Mouse (Mus musculus): ENCODE measurements around the gene D1Ertd622e.

- TF ChIP-seq CTCF (IDR thresholded peaks at IDR 0.05; ENCODE audit: control insufficient read depth, insufficient read depth, low read length): no peak
- no peak for TF ChIP-seq POLR2A (IDR thresholded peaks at IDR 0.05; ENCODE audit: borderline replicate concordance, control insufficient read depth, low read depth, low read length)
Observed at GRCm38 (mm10) chr1:97628016-97628415, 33.9 kb downstream of the D1Ertd622e start.

Measured in bone marrow, adult 2 months (tissue).